Mouse (Mus musculus) thymus, postnatal 0 days (tissue): ENCODE results near the gene Strc. TPM values are rescaled to one million over a fixed set of nuclear protein-coding genes. Genes with fewer than 3 reads are reported as not detected.
A peak's percentile ranks its signal among the peaks of the same experiment; 100 is the strongest.

Experiments
- DNase-seq: peaks from one replicate; pipeline ENCODE4 v3.0.0-alpha.2; 2015; ENCODE audit warnings: low spot score
- polyA plus RNA-seq: library from polyadenylated mRNA; unstranded; fragments of >200 nt; fragmentation: Nextera tagmentation; extraction: Ambion mirVana; gene quantifications from 2 replicates; pipeline ENCODE4 v1.2.1, GENCODE M21; 2015

Strc gene
- polyA plus RNA-seq, 1 experiment from 2014 or later = 0.07 TPM

DNA sequence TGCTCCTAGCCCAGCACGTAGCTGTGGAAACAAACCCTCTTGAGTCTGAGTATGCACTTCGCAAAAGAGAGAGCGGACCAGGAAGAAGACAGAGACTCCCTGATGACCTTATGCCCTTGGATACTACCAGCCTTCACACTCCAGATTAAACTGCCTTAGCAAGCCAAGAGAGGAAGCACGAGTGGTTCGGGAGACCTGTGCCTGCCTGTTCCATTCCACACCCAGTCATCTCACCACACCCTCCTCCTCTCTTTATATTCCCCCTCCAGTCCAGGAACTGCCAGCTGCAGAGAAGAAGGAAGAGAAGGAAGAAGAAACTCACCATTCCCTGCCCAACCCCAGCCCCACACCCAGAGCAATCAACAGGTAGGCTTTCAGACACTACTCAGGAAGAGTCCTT, 29.5 kb downstream of the Strc start, which contains the start of gene Ckmt1:
Gene Ckmt1 (plus strand): TSS at position 221 of the 400 bp plus-strand sequence.
- no peak for DNase-seq

- DNase-seq = peak; percentile 97
Observed at GRCm38 (mm10) chr2:121354820-121355592, 32.0 kb downstream of the Strc start, which contains the start of gene Ppip5k1. Gene Ppip5k1 (minus strand): TSS chr2:121355396.

DNA sequence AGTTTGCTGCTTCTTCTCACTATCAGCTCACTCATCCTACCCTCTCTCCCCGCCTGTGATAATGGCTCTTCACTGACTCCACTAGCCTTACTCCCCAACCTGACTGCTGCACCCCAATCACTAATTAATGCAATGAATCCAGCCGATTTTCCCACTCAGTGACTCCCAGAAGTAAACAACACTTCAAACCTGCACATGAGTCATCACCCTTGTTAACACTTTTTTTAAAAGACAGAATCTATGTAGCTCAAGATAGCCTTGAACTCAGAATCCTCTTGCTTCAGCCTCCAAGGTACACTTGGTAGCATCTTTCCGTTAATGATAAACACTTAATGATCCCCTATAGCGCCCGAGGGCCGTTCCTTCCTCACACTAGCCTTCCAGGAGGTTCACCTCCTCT, 32.6 kb downstream of the Strc start:
- DNase-seq = no peak

DNA sequence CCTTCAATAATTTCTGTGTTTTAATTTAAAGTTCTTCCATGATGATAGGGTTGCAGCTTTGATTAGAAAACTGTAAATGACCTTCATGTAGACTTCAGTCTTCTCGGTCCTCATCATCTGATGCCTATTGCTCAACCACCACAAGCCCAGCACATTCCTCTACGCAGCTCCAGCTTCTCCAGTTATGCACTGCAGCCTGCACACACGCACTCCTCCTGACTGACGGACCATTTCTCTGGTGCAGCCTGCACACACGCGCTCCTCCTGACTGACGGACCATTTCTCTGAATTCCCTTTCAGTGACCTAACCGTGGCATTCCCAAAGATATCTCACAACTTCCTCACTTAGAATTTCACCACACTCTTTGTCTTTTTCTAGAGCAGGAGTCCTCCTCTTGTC, 33.8 kb downstream of the Strc start:
- no peak for DNase-seq

GRCm38 (mm10) chr2:121339057-121339456, 47.9 kb downstream of the Strc start:
- DNase-seq = no peak

- DNase-seq = no peak
Observed at GRCm38 (mm10) chr2:121329492-121329891, 57.5 kb downstream of the Strc start.

- DNase-seq = no peak
Observed at GRCm38 (mm10) chr2:121323693-121324470, 63.1 kb downstream of the Strc start.

DNA sequence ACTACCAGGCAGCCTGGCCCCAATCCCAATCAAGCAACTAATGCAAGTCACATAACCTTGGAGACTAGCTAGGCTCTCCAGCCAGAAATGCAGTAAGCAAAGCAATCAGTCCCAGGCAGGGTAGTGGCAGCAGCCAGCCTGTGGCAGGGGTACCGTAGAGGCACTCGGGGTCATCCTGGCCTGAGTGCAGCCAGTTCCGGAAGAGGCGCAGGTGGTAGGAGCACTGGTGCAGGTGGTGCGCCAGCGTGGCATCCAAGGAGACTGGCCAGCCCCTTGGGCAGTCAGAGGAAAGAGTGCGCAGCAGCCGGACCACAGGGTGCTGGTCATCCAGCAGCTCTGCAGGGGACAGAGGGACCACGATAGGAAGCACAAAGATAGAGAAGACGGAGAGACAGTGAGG, 63.9 kb downstream of the Strc start:
- DNase-seq = no peak

DNA sequence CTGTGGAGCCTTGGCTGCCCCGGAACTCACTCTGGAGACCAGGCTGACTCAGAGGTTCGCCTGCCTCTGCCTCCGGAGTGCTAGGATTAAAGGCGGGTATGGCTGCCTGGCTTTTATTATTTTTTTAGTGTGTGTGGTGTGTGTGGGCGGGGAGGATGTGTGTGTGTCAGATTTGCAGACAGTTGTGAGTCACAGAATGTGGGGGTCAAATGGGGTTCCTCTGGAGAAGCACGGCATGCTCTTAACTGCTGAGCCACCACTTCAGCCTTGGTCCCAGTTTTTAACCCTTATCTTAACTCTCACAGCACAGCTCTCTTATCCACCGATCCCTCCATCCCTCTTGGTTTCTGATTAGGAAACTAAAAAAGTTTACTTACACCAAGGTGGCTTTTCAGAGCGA, 70.7 kb downstream of the Strc start:
- no peak for DNase-seq

Other genes starting within 250 kb of the Strc start
- gene Adal, start 246.7 kb downstream of the Strc start, polyA plus RNA-seq = 20.3 and 21.3 TPM in 2 replicates
- gene Lcmt2, start 246.5 kb downstream of the Strc start, polyA plus RNA-seq = 23.4 and 25.5 TPM in 2 replicates
- gene Tubgcp4, start 216.5 kb downstream of the Strc start, polyA plus RNA-seq = 45.5 and 51.2 TPM in 2 replicates
- 9.4 and 11.5 TPM in 2 replicates for gene Zscan29, start 216.0 kb downstream of the Strc start, polyA plus RNA-seq
- gene Trp53bp1, start 115.8 kb downstream of the Strc start, polyA plus RNA-seq = 23.0 and 24.3 TPM in 2 replicates
- 0.28 and 0.39 TPM in 2 replicates for gene Map1a, start 97.6 kb downstream of the Strc start, polyA plus RNA-seq
- gene Ppip5k1, start 31.8 kb downstream of the Strc start, polyA plus RNA-seq = 8.5 and 8.7 TPM in 2 replicates
- gene Ckmt1, start 29.5 kb downstream of the Strc start, polyA plus RNA-seq = 5.9 and 7.0 TPM in 2 replicates
- 319 and 390 TPM in 2 replicates for gene Pdia3, start 26.6 kb upstream of the Strc start, polyA plus RNA-seq
- 1.6 and 2.1 TPM in 2 replicates for gene Catsper2, start 26.6 kb upstream of the Strc start, polyA plus RNA-seq
- 1.6 TPM in 2 replicates for gene Ell3, start 57.1 kb upstream of the Strc start, polyA plus RNA-seq
- 522 and 560 TPM in 2 replicates for gene Serf2, start 62.0 kb upstream of the Strc start, polyA plus RNA-seq
- 111 and 114 TPM in 2 replicates for gene Hypk, start 66.1 kb upstream of the Strc start, polyA plus RNA-seq
- gene Serinc4, start 69.6 kb upstream of the Strc start, polyA plus RNA-seq = 0.14 and 0.27 TPM in 2 replicates
- gene Mfap1b, start 86.9 kb upstream of the Strc start, polyA plus RNA-seq = 55.0 and 56.2 TPM in 2 replicates
- gene Mfap1a, start 119.5 kb upstream of the Strc start, polyA plus RNA-seq = 30.6 and 34.0 TPM in 2 replicates
- 21.5 and 23.5 TPM in 2 replicates for gene Wdr76, start 119.6 kb upstream of the Strc start, polyA plus RNA-seq